Mouse (Mus musculus) embryo, embryonic 11 days (tissue): Measurements from ENCODE around the gene Pdk2.
A peak's percentile ranks its signal among the peaks of the same experiment; 100 is the strongest.

Source experiments
- DNase-seq: peaks from one replicate; pipeline ENCODE4 v3.0.0-alpha.2; 2015

Gene Pdk2

DNA sequence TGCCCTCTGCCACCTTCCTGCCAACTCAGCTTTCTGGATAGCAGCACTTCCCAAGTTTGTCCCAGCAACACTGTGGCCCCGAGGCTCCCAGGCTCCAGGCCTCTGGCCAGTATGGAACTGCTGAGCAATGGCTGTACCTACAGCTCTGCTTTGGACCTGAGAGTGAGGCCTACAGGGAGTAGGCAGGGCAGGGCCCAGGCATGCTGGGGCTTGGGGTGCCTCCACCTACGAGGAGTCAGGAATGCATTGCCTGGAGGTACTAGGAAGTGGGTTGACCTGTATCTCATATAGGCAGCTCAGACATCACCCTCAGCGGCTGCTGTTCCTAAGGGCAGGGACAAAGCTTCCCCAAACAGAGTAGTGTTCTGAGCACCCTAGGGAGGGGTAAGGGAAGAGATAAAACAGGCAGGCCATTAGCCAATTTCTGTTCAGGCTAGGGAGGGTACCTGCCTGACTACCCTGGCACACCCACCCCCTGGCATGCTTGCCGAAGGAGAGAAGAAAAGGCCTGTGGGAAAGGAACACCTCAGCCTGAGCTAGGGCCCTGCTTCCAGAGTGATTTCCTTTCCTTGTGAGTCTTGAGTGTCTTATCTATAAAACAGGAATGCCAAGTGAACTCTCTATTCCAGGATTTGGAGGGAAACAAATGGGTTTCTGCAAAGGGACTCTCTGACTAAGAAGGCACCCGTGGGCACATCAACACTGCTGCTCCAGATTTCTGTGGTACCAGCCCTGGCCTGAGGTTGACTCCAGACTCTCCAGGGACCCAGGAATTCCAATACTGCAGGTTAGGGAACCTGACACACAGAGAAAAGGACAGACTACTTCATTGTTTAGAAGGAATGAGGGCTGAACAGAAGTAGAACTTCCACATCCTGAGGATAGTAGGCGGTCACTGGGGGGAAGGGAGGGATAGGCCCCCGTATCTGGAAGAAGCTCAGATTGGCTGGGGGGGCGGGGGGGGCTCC is 29.3 kb upstream of the Pdk2 start:
- DNase-seq, result no peak

GRCm38 (mm10) chr11:95069226-95069957 is 28.2 kb upstream of the Pdk2 start:
- no peak for DNase-seq

DNA sequence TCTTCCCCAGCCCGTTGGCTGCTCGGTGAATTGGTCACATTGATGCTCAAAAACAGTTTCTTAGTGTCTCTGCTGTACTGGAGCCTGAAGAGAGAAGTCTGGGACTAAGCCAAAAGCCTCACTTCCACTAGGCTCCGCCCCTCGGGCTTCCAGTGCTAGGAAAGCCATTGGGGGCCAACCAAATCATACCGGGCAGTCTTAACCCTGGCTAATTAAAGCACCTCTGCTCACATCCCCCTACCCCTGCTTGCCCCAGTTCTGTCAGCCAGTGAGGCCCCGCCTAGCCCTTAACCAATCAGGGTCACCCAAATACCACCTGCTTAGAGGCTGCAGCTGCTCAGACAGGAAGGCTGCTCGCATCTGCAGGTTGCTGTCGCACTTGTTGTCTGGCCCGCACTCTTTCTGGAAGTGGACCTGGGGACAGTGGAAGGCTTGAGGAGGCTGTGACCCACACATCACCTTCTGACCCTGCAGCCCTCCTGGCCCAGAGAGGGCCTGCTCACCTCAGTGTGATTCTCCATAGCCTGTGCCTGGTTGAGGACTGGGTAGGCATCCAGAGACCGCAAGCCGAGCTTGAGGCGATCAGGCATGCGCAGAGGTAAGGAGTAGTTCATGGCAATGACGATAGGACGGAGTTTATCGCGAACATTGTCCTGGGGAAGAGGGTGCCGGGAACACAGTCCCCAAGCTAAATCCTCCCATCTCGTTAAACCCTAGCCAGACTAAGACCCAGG is 15.8 kb upstream of the Pdk2 start:
- DNase-seq, result peak; percentile 38

DNA sequence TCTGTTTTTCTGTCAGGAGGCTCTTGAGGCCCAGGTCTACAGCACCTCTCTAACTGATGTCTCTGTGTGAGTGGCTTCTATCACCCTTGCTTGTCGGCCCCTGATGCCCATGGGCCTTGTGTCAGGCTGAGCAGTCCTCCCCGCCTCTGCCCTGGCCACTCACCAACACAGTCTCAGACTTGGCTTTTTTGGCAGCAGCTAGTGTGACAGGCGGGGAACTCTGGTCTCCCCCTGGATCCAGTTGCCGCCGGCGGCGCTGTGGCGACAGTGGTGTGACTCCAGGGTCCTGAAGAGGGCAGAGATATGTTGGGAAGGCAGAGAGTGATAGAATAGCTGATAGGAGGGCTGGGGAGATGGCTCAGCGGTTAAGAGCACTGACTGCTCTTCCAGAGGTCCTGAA is 11.9 kb upstream of the Pdk2 start:
- DNase-seq, result no peak

DNA sequence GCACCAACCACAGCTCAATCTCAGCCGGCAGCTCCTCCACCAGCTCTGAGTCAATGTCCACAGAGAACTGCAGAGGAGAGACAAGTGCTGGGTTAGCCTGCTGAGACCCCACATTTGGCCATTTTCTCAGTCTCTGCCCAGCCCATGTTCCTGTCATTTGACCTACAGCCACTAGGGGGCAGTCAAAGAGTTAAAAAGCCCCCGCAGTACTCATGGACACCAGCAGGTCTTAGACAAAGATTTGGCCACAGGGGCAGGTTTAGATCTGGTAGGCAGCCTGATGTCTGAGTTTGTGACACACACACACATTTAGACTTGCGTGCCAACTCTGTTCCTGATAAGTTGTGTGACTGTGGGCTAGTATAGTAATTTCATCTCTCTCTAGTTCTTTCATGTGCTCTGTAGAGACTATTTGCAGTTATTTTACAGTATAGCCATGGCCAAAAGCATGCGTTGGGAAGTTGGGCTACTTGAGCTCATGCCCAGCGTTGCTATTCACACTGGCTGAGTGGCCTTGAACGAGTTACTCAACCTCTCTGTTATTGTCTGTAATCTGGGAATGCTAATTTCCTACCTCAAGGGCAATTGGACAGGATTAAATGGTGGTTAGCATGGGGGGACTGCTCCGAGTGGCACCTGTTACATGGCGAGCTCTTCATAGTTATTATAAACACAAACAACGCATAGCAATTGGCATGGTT is 6.0 kb upstream of the Pdk2 start:
- DNase-seq, result peak; percentile 85

DNA sequence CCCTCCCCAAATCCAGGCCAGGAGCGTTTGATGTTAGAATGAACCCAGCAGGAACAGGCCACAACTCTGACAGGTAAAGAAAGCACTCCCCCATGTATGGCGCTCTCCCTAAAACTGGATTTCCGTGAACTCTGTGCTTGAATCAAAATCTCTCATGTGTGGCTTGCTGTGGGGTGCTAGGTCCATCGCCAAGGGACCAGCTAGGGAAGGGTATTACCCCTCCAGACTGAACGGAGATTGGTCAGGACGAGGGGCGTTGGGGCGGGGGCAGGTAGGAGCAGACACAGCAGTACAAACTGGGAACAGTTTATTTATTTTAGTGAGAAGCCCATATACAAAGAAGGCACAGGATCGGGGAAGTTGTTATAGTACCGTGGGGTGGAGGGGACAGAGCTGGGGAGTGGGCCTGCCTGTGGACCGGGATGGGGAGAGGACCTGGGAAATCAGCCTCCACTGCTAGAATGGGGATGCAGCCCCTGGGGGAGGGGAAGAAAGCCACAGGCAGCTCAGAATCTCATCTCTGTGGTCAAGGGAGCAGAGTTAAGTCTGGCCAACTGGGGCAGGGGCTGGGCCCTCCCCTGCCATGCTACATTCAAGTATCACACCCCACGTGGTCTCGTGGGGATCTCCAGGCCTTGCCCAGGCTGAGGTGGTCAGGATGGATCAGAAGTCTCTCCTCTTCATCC is 3.2 kb upstream of the Pdk2 start:
- no peak for DNase-seq

DNA sequence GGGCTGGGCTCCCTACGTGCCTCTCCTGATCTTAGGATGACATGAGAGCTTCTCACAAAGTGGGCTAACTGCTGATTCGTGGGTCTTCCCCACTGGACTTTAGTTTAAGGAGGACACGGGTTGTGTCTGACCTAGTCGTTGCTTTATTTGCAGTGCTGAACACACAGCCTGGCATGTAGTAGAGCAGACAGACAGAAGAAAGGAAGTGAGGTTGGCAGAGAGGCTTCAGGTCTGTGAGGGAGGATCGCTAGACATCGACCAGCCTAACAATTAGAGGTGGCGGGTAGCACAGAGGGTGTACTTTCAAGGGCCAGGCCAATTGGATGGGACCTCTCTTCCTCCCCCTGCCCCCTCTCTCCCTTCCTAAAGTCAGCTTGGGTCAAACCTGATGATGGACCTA is 2.5 kb upstream of the Pdk2 start:
- no peak for DNase-seq

- no peak for DNase-seq
Observed at GRCm38 (mm10) chr11:95043060-95043459, 1.9 kb upstream of the Pdk2 start.

DNA sequence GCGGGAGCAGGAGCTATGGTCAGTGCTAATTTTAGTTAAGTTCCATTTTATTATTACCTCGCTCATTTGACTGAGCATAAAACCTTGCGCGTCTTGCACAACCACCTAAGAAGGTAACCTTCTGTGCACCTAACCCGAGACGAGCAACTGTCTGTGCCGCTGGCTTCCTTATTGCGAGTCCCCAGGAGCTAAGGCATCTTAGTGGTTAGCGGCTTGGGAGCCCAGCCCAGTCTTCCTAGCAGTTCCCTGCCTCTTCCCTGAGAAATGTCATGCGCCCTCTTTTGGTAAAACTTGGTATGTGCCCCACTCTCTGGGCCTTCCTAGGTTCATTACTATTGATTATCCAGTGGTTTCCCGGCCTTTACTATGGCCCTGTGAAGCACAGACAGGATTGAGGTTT is 942 bp upstream of the Pdk2 start:
- peak; percentile 89 for DNase-seq

- DNase-seq, result peak; percentile 27
Observed at GRCm38 (mm10) chr11:95040491-95041138, 539 bp downstream of the Pdk2 start.

- no peak for DNase-seq
Observed at GRCm38 (mm10) chr11:95039766-95040165, 1.4 kb downstream of the Pdk2 start.

DNA sequence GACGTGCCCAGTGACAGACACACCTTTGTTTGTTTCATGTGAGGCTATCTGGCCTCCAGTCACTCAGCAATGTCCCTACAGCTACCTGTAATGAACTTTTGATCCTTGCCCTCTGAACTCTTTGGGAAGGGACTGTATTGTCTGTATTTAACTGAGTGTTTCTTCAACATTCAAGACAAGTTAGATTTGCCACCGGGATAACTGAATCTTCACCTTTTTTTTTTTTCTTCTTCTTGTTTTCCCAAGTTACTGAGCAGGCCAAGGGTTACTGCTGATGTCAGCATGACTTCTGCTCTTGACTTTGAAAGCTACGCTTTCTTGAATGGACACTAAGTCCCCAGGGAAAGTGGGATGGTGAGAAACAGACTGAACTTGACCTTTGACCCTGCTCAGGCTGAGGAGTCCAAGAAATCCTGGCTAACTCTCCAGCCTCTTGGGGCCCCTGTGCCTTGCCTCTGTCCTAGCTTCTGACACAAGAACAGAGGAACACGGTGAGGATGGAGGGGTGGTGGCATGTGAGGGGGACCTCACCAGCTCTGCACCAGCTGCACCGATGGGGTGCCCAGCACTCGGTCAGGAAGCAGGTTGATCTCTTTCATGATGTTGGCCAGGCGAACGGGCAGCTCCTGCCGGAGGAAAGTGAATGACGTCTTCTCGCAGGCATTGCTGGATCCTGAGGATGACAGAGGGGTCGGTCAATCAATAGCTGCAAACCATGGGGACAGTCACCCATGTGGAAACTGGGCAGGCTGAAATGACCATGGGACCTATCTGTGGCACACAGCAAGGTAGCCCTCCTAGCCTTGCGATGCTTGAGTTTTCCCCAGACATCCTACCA is 2.1 kb downstream of the Pdk2 start:
- DNase-seq, result no peak

GRCm38 (mm10) chr11:95038156-95038817 is 2.9 kb downstream of the Pdk2 start:
- no peak for DNase-seq

DNA sequence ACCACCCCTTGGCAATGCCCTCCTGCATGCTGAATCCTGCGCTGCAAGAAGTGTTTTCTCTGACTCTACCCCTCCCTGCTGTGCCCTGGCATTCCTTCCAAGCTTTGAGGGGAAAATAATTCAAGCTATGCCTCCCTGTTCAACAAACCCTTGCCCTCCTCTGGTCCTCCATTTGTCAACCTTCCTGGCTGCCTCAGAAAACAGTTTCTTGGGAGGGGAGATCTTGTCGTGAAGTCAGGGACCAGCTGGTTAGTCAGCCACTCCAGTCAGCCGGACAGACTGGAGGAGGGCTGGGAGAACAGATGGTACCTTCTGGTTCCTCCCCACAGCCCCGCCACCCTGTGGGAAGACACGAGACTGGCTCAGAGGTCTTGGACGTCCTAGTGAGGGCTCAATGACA is 3.8 kb downstream of the Pdk2 start:
- DNase-seq, result no peak

- no peak for DNase-seq
Observed at GRCm38 (mm10) chr11:95036521-95036920, 4.6 kb downstream of the Pdk2 start.

DNA sequence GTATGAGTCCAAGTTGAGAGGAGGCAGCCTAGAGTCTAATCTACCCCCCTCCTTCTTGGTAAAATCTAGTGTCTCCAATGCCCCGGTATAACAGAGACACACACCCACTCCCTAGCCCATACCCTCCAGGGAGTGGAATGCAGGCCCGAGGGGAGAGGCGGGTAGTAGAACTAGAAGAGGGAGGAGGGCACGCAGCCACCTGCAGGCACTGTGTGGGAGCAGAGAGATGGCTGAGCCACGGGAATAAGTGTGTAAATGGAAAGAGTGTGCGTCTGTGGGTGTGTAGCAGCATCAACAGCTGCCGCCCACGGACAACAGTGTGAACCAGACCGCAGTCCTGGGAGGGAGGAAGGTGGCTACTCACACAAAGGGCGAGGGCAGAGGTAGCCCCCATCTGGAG is 6.3 kb downstream of the Pdk2 start:
- DNase-seq, result no peak

DNA sequence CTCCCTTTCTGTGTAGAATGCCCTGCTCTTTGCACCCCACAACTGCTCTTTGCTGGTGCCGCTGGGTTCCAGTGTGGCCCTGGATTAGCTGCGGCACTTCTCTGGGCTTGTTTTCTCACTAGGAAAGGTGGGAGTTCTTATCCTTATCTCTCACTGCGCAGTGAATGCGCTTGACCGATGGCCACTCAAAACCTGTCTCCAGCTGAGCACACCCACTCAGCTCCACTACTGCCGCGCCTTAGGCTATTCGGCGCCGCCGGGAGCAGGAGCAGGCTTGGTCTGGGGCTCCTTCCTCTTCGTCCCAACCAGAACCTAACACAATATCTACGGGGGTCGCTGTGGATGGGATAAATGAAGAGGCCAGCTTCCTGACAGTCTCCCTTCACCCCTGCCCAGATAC is 7.5 kb downstream of the Pdk2 start:
- no peak for DNase-seq

- no peak for DNase-seq
Observed at GRCm38 (mm10) chr11:95032945-95033344, 8.2 kb downstream of the Pdk2 start.

DNA sequence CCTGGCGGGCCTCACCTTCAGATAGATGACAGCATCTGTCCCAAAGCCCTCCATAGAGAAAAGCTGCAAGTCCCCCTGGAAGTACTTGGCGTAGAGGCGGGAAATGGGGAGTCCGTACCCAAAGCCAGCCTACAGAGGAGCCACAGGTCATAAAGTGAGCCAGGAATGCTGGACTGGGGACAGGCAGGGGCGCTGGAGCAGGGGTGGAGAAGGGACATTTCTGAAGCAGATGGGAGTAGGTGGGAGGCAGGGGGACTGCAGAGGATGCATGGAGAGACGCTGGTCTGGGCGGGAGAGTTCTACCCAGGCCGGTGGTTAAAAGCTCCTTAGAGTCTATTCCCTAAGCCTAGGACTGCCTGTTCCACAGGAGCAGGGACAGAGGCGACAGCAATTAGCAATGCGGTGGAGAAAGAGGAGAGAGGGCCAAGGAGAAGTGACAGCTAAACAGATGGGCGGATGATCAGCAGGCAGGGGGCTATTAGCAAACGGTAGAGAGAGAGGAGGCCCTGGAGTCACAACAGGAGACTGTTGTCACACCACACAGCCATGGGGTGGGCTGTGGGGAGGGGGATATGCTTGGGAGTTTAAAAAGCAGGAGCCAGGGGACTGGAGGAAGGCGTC is 13.2 kb downstream of the Pdk2 start:
- DNase-seq, result no peak

DNA sequence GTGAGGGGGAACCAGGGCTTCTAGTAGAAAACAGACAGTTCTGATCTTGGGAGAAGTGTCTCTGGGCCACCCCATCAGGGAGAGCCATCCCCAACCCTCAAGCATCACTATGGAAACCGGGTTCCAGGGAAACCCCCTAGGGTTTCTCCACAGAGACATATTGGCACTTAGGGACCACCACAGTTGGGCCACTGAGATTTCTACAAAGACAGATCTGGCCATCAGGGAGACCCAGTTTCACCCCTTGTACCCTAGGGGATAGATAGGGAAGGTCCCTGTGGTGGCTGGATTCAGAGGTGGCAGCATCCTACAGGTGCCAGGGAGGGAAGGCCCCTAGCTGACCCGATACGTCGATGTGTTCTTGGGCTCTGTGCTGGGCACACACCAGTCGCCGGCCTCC is 14.3 kb downstream of the Pdk2 start:
- no peak for DNase-seq
